Mouse (Mus musculus) testis, adult 2 months (tissue): Measurements from ENCODE around the gene Vwa3a. TPM values are rescaled to one million over a fixed set of nuclear protein-coding genes. Genes with fewer than 3 reads are reported as not detected.

Experiments used
- H3K27ac ChIP-seq: fragments of 200-500 bp; 2 replicates; pipeline ENCODE4 v1.5.1; 2012; ENCODE audit warnings: low read depth, low read length; ENCODE audit not compliant: control insufficient read depth, insufficient read depth
- H3K27me3 ChIP-seq: fragments of 200-500 bp; 2 replicates; pipeline ENCODE4 v1.6.1; 2012; ENCODE audit warnings: mild to moderate bottlenecking, low read length, moderate library complexity; ENCODE audit not compliant: control insufficient read depth, insufficient read depth
- H3K36me3 ChIP-seq: fragments of 200-500 bp; 2 replicates; pipeline ENCODE4 v1.6.1; 2012; ENCODE audit warnings: mild to moderate bottlenecking, low read length; ENCODE audit not compliant: control insufficient read depth, insufficient read depth
- H3K4me1 ChIP-seq: fragments of 200-500 bp; 2 replicates; pipeline ENCODE4 v1.6.1; 2012; ENCODE audit warnings: low read length; ENCODE audit not compliant: control insufficient read depth, insufficient read depth
- H3K4me3 ChIP-seq: fragments of 200-500 bp; 2 replicates; pipeline ENCODE4 v1.5.1; 2012; ENCODE audit warnings: low read depth, mild to moderate bottlenecking, low read length, moderate library complexity, mixed read lengths; ENCODE audit not compliant: control insufficient read depth
- CTCF ChIP-seq: fragments of 200-500 bp; IDR thresholded peaks from 2 replicates; pipeline ENCODE4 v1.5.1; 2012; ENCODE audit warnings: low read depth, mild to moderate bottlenecking, inconsistent platforms, low read length, moderate library complexity; ENCODE audit not compliant: control insufficient read depth, insufficient read depth, insufficient replicate concordance
- POLR2A ChIP-seq: fragments of 200-500 bp; IDR thresholded peaks from 2 replicates; pipeline ENCODE4 v1.6.1; 2012; ENCODE audit warnings: low read depth, mild to moderate bottlenecking, inconsistent platforms, low read length, moderate library complexity; ENCODE audit not compliant: control insufficient read depth
- polyA plus RNA-seq: library from polyadenylated mRNA; depleted of rRNA; stranded (reverse); fragments of >200 nt; gene quantifications from 2 replicates; pipeline ENCODE4 v1.2.3, GENCODE M21; 2012; rRNA removed

Vwa3a gene
- polyA plus RNA-seq = 85.4 and 105 TPM in 2 replicates

DNA sequence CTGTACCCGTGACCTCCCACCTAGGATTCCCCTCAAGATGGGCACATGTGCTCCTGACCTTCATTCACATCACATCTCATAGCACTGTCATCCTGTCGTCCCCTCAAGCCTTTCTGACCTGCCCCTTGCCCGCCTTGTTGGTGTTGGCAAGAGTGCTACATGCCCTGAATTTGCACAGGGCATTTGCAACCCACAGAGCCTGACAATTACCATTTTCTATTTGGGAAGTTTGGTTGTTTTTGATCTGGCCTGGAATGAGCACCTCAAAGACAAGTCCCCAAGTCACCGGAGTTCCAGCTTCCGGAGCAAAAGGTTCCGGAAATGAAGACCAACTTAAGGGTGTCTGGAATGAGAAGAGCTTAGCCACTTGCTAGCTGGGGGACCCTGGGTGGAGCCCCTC lies at the start of gene Vwa3a:
Vwa3a (plus strand) TSS at position 301 of the 400 bp plus-strand sequence.
- Histone ChIP-seq H3K27me3 (no peaks in the 10 kb centered on the region), H3K4me3 (peak within 1 kb of the TSS; percentile 85), H3K36me3 (no peaks in the 10 kb centered on the region), H3K4me1 (no peaks in the 10 kb centered on the region; the same call in none of the 2 replicates), H3K27ac (peak within 1 kb of the TSS; percentile 73)
- no peak for TF ChIP-seq POLR2A
- no peak for TF ChIP-seq CTCF

DNA sequence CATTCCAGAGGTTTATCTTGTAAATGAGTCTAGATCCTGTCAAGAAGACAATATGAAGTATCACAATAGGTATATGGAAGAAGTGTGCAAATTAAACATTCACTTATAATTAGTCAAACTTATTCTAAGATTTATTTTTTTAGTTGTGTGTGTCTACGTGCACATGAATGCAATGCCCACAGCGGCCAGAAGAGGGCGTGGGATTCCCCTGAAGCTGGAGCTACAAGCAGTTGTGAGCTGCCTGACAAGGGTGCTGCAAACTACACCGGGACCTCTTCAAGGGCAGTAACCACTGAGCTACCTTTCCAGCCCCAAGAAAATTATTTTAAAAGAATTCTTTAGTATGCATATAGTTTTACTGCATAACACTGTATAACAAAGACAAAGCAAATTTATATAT lies 48.5 kb upstream of the Vwa3a start:
- no peak overlapping the region for H3K4me3 ChIP-seq

DNA sequence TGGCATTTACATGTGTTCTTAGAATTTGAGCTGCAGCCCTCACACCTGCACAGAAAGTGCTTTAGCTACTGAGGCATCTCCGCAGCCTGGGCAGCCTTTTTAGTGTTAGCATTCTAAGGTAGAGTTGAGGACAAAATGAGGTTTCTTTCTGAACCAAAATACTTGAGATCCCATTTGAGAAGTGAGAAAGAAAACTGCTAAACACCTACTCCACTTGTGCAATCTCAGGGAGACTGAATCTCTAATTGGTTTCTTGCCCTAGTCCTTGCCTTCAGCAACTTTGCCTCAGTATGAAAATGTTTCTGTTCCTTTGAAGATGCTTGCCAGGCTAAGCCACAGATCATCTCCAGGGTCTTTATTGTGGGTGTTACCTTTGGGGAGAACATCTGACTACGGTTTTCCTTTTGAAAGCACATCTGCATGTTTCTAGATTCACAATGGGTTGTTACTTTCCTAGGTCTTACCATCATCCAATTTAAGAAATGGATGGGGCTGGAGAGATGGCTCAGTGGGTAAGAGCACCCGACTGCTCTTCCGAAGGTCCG lies 45.2 kb upstream of the Vwa3a start:
- TF ChIP-seq CTCF (no peak), POLR2A (no peak)
- Histone ChIP-seq H3K27ac (no peak overlapping the region), H3K4me3 (no peak overlapping the region), H3K4me1 (no peaks in the 10 kb centered on the region), H3K27me3 (no peaks in the 10 kb centered on the region), H3K36me3 (no peaks in the 10 kb centered on the region; the same call in 1 of the 2 replicates)

More for the DNA sequence above, 48.5 kb upstream of the Vwa3a start:
- no peaks in the 10 kb centered on the region for H3K4me1 ChIP-seq
- no peaks in the 10 kb centered on the region; the same call in 1 of the 2 replicates for H3K36me3 ChIP-seq
- H3K27me3 ChIP-seq = no peaks in the 10 kb centered on the region
- TF ChIP-seq CTCF (peak; percentile 59; the same call in 1 of the 2 replicates), POLR2A (no peak)
- no peak overlapping the region for H3K27ac ChIP-seq

DNA sequence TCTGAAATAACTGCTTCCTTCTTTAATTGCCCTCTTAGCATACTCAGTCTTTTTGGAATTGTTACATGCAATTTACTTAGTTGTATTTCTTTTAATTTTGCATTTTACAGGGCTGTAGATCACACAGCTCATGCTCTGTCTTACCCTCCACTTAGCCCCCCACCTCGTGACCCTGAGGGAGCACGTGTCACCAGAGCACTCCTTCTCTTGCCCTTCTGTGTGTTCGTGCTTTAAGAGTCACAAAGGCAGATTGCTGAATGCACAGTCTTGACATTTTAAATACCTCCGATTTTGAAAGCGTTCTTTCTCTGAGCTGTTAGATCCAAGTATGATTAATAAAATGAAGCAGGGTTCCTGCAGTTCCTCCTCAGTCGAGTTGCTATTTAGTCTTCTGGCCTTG lies 43.9 kb upstream of the Vwa3a start:
- H3K4me3 ChIP-seq = no peak overlapping the region
- H3K27me3 ChIP-seq = no peaks in the 10 kb centered on the region
- no peaks in the 10 kb centered on the region for H3K4me1 ChIP-seq
- H3K36me3 ChIP-seq = no peaks in the 10 kb centered on the region; the same call in 1 of the 2 replicates
- H3K27ac ChIP-seq = no peak overlapping the region
- TF ChIP-seq CTCF (no peak), POLR2A (no peak)

DNA sequence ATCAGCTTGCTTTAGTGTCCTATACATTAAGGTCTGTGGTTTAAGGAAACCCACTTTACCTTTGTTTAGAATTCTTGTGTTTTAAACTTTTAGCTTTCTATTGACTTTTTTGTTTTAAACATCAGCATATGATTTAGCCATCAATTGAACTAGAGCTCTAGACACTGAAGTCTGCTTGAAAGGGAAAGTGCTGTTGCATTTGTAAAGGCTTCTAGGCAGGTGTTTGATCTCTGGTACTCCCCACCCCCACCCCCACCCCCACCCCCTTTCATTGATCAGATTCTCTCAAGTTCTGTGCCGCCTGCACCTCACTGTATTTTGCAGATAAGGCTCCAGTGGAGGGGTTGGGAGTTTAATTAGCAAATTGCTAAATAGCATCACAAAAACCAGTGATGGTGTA lies 43.5 kb upstream of the Vwa3a start:
- Histone ChIP-seq H3K4me1 (no peaks in the 10 kb centered on the region), H3K4me3 (no peak overlapping the region), H3K36me3 (no peaks in the 10 kb centered on the region; the same call in 1 of the 2 replicates), H3K27me3 (no peaks in the 10 kb centered on the region), H3K27ac (no peak overlapping the region)
- TF ChIP-seq CTCF (no peak), POLR2A (no peak)

DNA sequence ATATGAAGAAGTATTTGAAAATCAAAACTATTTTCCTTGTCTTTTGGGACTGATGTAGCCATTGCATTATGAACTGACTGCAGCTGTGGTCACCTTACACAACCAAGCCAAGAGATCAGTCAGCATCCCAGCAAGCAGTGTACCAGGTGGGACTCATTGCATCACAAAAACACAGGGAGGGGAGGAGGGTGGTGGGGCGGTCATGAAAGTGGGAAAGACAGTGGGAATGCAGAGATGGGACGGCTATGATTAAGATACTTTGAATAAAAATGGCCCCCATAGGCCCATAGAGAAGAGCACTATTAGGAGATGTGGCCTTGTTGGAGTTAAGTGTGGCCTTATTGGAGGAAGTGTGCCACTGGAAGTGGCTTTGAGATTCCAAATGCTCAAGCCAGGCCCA lies 42.8 kb upstream of the Vwa3a start:
- H3K27me3 ChIP-seq = no peaks in the 10 kb centered on the region
- no peak overlapping the region for H3K4me3 ChIP-seq
- TF ChIP-seq POLR2A (no peak), CTCF (no peak)
- H3K36me3 ChIP-seq = no peaks in the 10 kb centered on the region; the same call in 1 of the 2 replicates
- H3K4me1 ChIP-seq = no peaks in the 10 kb centered on the region
- H3K27ac ChIP-seq = no peak overlapping the region

DNA sequence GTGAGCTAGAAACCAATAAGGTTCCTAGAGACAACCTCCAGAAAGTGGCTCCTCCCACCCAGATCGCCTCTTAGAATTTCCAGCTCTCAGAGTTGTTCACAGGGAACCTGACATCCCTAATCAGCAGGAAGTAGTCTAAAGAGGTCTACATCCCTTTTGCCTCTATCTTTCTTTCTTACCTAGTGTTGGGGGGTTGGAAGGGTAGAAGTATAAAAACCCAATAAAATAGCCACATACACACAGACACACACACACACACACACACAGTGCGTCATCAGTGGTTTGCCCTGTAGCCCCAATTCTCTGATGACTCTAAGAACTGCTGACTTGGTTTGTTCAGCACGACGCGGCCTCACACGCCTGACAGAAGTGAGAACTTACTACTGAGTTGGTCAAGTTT lies 39.5 kb upstream of the Vwa3a start:
- H3K27ac ChIP-seq = no peak overlapping the region
- no peaks in the 10 kb centered on the region for H3K27me3 ChIP-seq
- TF ChIP-seq POLR2A = no peak
- TF ChIP-seq CTCF = no peak
- H3K4me3 ChIP-seq = no peak overlapping the region
- no peaks in the 10 kb centered on the region for H3K4me1 ChIP-seq
- no peaks in the 10 kb centered on the region for H3K36me3 ChIP-seq

DNA sequence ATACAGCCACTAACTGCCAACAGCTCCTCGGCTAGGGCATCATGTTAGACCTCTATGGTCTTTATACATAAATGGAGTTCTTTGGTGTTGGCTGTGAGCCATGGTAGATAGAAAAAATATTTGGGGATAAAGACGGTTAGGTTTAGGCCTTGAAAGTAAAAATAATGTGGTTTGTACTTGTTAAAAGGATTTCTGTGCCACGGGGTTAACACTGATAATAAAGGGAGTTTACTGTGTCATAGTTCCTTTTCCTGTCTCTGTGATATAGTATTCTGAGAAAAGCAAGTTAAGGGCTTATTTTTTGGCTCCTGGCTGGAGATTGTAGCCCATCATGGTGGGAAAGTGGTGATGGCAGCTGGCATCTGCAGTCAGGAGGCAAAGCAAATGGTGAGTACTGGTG lies 35.2 kb upstream of the Vwa3a start:
- Histone ChIP-seq H3K4me1 (0 out of 2 replicates have a peak, but pooled peaks cover 2% of the 10 kb centered on the region), H3K36me3 (no peaks in the 10 kb centered on the region), H3K27ac (no peak overlapping the region), H3K4me3 (no peak overlapping the region), H3K27me3 (no peaks in the 10 kb centered on the region)
- TF ChIP-seq POLR2A = no peak
